Mouse (Mus musculus): Measurements from ENCODE around the gene Gm28044. TPM values are rescaled to one million over a fixed set of nuclear protein-coding genes. Genes with fewer than 3 reads are reported as not detected.
"Not testable (repeated sequence)": the region's sequence is repeated elsewhere in the genome, so short reads cannot be mapped to it uniquely, and the experiment has no call there.

The Gm28044 gene
- total and polyA plus RNA-seq, 3 experiments, result 1.1 to 3.6 TPM; not detected in 1

DNA sequence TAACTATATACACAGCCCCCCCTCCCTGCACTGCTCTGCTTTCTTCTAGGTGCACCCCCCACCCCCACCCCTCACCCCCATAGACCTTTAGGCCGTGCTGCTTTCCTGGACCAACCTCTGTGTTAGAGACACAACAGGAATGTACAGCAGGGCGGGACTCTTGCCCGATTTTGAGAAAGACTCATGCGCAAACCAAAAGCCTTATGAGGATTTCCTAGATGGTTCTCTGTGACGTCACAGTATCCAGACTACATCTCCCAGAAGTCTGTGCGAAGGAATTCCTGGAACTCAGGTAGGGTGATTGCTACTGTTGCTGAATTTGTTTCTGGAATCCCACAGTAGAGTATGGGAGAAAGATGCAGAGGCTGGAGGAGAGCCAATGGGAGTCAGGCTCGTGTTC lies 82.0 kb downstream of the Gm28044 start, which contains the start of gene Zfp458:
Zfp458 (minus strand) TSS at position 153 of the 400 bp plus-strand sequence.
- TF ChIP-seq CHD2 (IDR thresholded peaks at IDR 0.05; ENCODE audit: low read length) (no peak), SIN3A (IDR thresholded peaks at IDR 0.05; ENCODE audit: low read length) (no peak), MEF2A (IDR thresholded peaks at IDR 0.05; ENCODE audit: extremely low read depth, insufficient replicate concordance, low read depth, low read length, poor library complexity, severe bottlenecking) (no peak), ZMIZ1 (IDR thresholded peaks at IDR 0.05; ENCODE audit: low read depth, low read length) (no peak), BHLHE40 (IDR thresholded peaks at IDR 0.05; ENCODE audit: borderline replicate concordance, low read depth, low read length) (no peak)
- Histone ChIP-seq H3K9me3 (replicated peaks; ENCODE audit: insufficient read depth, low read length) (no peaks in the 10 kb centered on the region), H3K27me3 (ENCODE audit: control insufficient read depth in 1 of 2, insufficient read depth in 2 of 2, low read length in 2 of 2) (no peaks in the 10 kb centered on the region), H3K36me3 (ENCODE audit: control insufficient read depth in 1 of 2, insufficient read depth in 2 of 2, low read length in 2 of 2) (no peaks in the 10 kb centered on the region), H3K79me2 (ENCODE audit: control insufficient read depth, insufficient read depth, low read length, poor library complexity) (no peaks in the 10 kb centered on the region), H3K4me3 (ENCODE audit: control insufficient read depth in 1 of 2, insufficient read depth in 1 of 2, low read depth in 2 of 2, low read length in 2 of 2) (no peak within 1 kb of the TSS), H3K9ac (ENCODE audit: control insufficient read depth, low read depth, low read length, poor library complexity, severe bottlenecking) (no peak within 1 kb of the TSS), H3K4me1 (ENCODE audit: control insufficient read depth in 1 of 2, insufficient read depth in 2 of 2, low read length in 2 of 2) (no peaks in the 10 kb centered on the region), H3K27ac (ENCODE audit: control insufficient read depth, low read depth, low read length) (no peak within 1 kb of the TSS)
- DNase-seq (ENCODE audit: low read depth, low spot score), result no peak

DNA sequence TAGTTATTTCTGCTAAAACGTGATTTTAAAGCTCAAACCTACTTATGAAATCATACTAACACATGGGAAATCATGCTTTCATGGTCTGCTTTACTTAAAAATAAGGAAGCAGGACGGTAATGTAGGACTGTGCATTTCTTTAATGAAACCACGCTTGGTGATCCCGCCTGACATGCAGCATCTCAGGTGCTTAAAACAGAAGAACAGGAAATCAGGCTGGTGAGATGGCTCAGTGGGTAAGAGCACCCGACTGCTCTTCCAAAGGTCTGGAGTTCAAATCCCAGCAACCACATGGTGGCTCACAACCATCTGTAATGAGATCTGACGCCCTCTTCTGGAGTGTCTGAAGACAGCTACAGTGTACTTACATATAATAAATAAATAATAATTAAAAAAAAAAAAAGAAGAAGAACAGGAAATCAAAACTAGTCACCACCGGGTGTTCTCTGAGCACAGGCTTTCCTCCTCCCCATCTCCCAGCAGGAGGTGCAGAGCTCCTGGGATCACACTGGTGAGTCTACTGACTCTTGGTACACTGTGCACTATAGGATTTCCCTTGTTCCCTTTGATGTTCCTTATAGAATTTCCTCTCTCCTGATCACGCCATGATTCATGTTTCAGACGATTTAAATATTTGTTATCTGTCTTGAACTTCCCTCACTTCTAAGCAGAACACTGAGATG lies 90.8 kb downstream of the Gm28044 start:
- H3K27me3 ChIP-seq (ENCODE audit: control insufficient read depth in 1 of 2, insufficient read depth in 2 of 2, low read length in 2 of 2); H3K27ac ChIP-seq (ENCODE audit: control insufficient read depth, low read depth, low read length); H3K4me1 ChIP-seq (ENCODE audit: control insufficient read depth in 1 of 2, insufficient read depth in 2 of 2, low read length in 2 of 2); H3K36me3 ChIP-seq (ENCODE audit: control insufficient read depth in 1 of 2, insufficient read depth in 2 of 2, low read length in 2 of 2); H3K79me2 ChIP-seq (ENCODE audit: control insufficient read depth, insufficient read depth, low read length, poor library complexity); H3K9me3 ChIP-seq (replicated peaks; ENCODE audit: insufficient read depth, low read length); DNase-seq (ENCODE audit: low read depth, low spot score): not testable (repeated sequence)
- Histone ChIP-seq H3K4me3 (ENCODE audit: control insufficient read depth in 1 of 2, insufficient read depth in 1 of 2, low read depth in 2 of 2, low read length in 2 of 2) (peak overlapping the region; percentile 80 to 93), H3K9ac (ENCODE audit: control insufficient read depth, low read depth, low read length, poor library complexity, severe bottlenecking) (peak overlapping the region; percentile 56)

DNA sequence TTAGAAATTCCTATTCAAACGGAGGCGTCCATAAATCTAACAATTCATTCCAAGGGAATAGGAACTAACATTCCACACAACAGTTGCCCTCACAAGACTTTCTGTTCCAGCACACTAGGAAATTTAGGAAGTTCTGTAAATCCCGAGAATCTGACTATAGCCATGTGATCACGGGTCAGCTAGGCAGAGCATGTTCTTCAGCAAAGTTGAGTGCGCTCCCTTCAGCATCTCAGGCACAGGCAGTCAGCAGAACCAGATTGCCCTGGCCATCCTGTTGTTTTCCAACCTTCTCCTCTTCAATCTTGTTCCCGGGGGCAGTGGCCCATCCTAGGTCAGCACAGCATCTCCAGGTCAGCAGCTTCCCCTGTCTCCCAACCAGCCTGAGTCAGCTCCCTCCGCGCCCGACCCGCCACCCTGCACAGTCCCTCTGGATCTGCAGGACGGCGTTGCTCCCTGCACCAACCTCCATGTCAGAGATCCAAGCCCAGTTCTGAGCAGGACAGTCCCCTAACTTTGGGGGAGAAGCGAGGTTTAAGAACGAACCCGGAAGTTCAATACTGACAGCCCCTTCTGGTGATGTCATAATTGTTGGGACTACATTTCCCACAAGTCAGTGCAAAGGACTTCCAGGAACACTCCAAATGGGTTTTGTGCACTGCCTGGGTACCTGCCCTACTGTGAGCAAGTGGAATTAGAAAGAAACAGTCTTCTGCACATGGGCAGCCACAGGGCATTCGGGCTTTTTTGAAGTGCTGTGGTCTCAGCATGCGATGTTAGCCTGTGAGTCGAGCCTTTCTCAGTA lies 91.6 kb downstream of the Gm28044 start:
- Histone ChIP-seq H3K9me3 (replicated peaks; ENCODE audit: insufficient read depth, low read length) (no peaks in the 10 kb centered on the region), H3K79me2 (ENCODE audit: control insufficient read depth, insufficient read depth, low read length, poor library complexity) (no peaks in the 10 kb centered on the region), H3K27ac (ENCODE audit: control insufficient read depth, low read depth, low read length) (no peak overlapping the region), H3K36me3 (ENCODE audit: control insufficient read depth in 1 of 2, insufficient read depth in 2 of 2, low read length in 2 of 2) (peaks cover 0 to 2% of the 10 kb centered on the region in 2 experiments; a peak in 1 of 4 replicates), H3K9ac (ENCODE audit: control insufficient read depth, low read depth, low read length, poor library complexity, severe bottlenecking) (peak overlapping the region; percentile 67), H3K4me3 (ENCODE audit: control insufficient read depth in 1 of 2, insufficient read depth in 1 of 2, low read depth in 2 of 2, low read length in 2 of 2) (peak overlapping the region; percentile 80 to 93), H3K27me3 (ENCODE audit: control insufficient read depth in 1 of 2, insufficient read depth in 2 of 2, low read length in 2 of 2) (no peaks in the 10 kb centered on the region), H3K4me1 (ENCODE audit: control insufficient read depth in 1 of 2, insufficient read depth in 2 of 2, low read length in 2 of 2) (no peaks in the 10 kb centered on the region; a peak in 1 of 4 replicates)
- DNase-seq (ENCODE audit: low read depth, low spot score), result peak; percentile 92
- no peak for TF ChIP-seq EP300 (IDR thresholded peaks at IDR 0.05; ENCODE audit: low read depth in 1 of 2, low read length in 2 of 2)
- TF ChIP-seq ETS1 (IDR thresholded peaks at IDR 0.05; ENCODE audit: low read depth, low read length), result peak; percentile 32; the same call in 1 of the 2 replicates
- no peak for TF ChIP-seq ZMIZ1 (IDR thresholded peaks at IDR 0.05; ENCODE audit: low read depth, low read length)
- TF ChIP-seq KAT2A (conservative IDR thresholded peaks at IDR 0.05; ENCODE audit: low read depth, low read length), result peak; percentile 79
- TF ChIP-seq RCOR1 (IDR thresholded peaks at IDR 0.05; ENCODE audit: low read depth, low read length), result no peak
- TF ChIP-seq POLR2AphosphoS2 (IDR thresholded peaks at IDR 0.05; ENCODE audit: low read length), result no peak
- TF ChIP-seq ZC3H11A (IDR thresholded peaks at IDR 0.05; ENCODE audit: low read depth, low read length), result no peak
- no peak for TF ChIP-seq SMC3 (IDR thresholded peaks at IDR 0.05; ENCODE audit: low read depth, low read length)
- TF ChIP-seq ZNF384 (IDR thresholded peaks at IDR 0.05; ENCODE audit: low read depth, low read length), result no peak
- TF ChIP-seq MYB (IDR thresholded peaks at IDR 0.05; ENCODE audit: low read depth, low read length), result no peak
- TF ChIP-seq ELF1 (IDR thresholded peaks at IDR 0.05; ENCODE audit: low read depth, low read length), result peak; percentile 97
- TF ChIP-seq BHLHE40 (IDR thresholded peaks at IDR 0.05; ENCODE audit: borderline replicate concordance, low read depth, low read length), result no peak
- no peak for TF ChIP-seq UBTF (IDR thresholded peaks at IDR 0.05; ENCODE audit: borderline replicate concordance, insufficient read depth, low read depth, low read length)
- peak; percentile 96 for TF ChIP-seq HCFC1 (IDR thresholded peaks at IDR 0.05; ENCODE audit: low read depth, low read length)
- TF ChIP-seq MEF2A (IDR thresholded peaks at IDR 0.05; ENCODE audit: extremely low read depth, insufficient replicate concordance, low read depth, low read length, poor library complexity, severe bottlenecking), result no peak
- peak; percentile 39; the same call in 1 of the 2 replicates for TF ChIP-seq TCF12 (IDR thresholded peaks at IDR 0.05; ENCODE audit: low read depth, low read length)
- TF ChIP-seq USF2 (IDR thresholded peaks at IDR 0.05; ENCODE audit: borderline replicate concordance in 1 of 2, insufficient read depth in 1 of 2, low read depth in 1 of 2, low read length in 2 of 2), result no peak
- no peak for TF ChIP-seq CTCF (IDR thresholded peaks at IDR 0.05 in 2 of 3, conservative IDR thresholded peaks at IDR 0.05 in 1 of 3; ENCODE audit: control insufficient read depth in 1 of 3, insufficient read depth in 1 of 3, low read depth in 2 of 3, low read length in 3 of 3, poor library complexity in 1 of 3, severe bottlenecking in 1 of 3)
- peak; percentile 13; the same call in 1 of the 2 replicates for TF ChIP-seq MAX (IDR thresholded peaks at IDR 0.05; ENCODE audit: low read length)

Data from MEL (cell line).